Mouse (Mus musculus): ENCODE measurements around the gene Slc35a1.

DNA sequence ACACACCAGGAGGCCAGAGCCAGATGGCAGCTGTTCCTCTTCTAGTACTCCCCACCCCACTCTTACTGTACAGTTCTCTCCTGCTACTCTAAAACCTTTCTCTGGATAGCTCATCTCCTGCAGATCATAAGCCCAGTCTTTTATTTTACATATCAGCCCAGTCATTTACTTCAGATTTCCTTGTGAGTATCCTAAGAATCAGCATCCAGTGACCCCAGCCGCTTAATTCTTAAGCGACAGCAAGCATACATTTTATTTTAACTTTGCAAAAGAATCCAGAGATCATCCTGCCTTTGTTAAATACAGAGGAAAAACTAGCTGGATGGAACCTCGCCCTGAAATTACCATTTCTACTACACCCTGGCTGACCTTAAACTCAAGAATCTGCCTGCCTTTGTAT, 47.2 kb upstream of the Slc35a1 start:
- TF ChIP-seq CTCF (conservative IDR thresholded peaks at IDR 0.05; ENCODE audit: low read length) (no peak), NANOG (IDR thresholded peaks at IDR 0.05; ENCODE audit: borderline replicate concordance, low read length) (peak; percentile 53; the same call in 1 of the 2 replicates), POU5F1 (IDR thresholded peaks at IDR 0.05; ENCODE audit: borderline replicate concordance, low read length) (no peak)
